Mouse (Mus musculus) liver, embryonic 11.5 days (tissue): ENCODE results near the gene Cdt1. TPM values are rescaled to one million over a fixed set of nuclear protein-coding genes. Genes with fewer than 3 reads are reported as not detected.

ENCODE experiments used
- ATAC-seq: fragments of 200-750 bp; cut with Nextera tagmentation; replicated peaks from 2 replicates; pipeline ENCODE4 v1.8.0; 2017; ENCODE audit warnings: moderate number of reproducible peaks, mild to moderate bottlenecking, moderate TSS enrichment, moderate library complexity; ENCODE audit not compliant: low FRiP score
- DNase-seq: peaks from one replicate; pipeline ENCODE4 v3.0.0-alpha.2; 2017; ENCODE audit warnings: low spot score
- H3K27ac ChIP-seq: fragments of 300-500 bp; sonication (generic); 2 replicates; pipeline ENCODE4 v1.5.1; 2014; ENCODE audit warnings: mild to moderate bottlenecking, low read depth, low read length, control low read depth
- H3K27me3 ChIP-seq: fragments of 300-500 bp; sonication (generic); replicated peaks from 2 replicates; pipeline ENCODE4 v1.6.1; 2014; ENCODE audit warnings: low read length, mixed read lengths; ENCODE audit not compliant: control insufficient read depth, insufficient read depth
- H3K36me3 ChIP-seq: fragments of 300-500 bp; sonication (generic); 2 replicates; pipeline ENCODE4 v1.6.1; 2014; ENCODE audit warnings: mild to moderate bottlenecking, low read length, moderate library complexity, mixed read lengths; ENCODE audit not compliant: control insufficient read depth, insufficient read depth
- H3K4me1 ChIP-seq: fragments of 300-500 bp; sonication (generic); replicated peaks from 2 replicates; pipeline ENCODE4 v1.6.1; 2014; ENCODE audit warnings: low read length, mixed read lengths; ENCODE audit not compliant: control insufficient read depth, insufficient read depth
- H3K4me2 ChIP-seq: fragments of 300-500 bp; sonication (generic); 2 replicates; pipeline ENCODE4 v1.6.1; 2014; ENCODE audit warnings: mild to moderate bottlenecking, control low read depth, moderate library complexity
- H3K4me3 ChIP-seq: fragments of 300-500 bp; sonication (generic); 2 replicates; pipeline ENCODE4 v1.5.1; 2014; ENCODE audit warnings: low read depth, low read length, control low read depth
- H3K9ac ChIP-seq: fragments of 300-500 bp; sonication (generic); 2 replicates; pipeline ENCODE4 v1.6.1; 2014; ENCODE audit warnings: low read depth, low read length, control low read depth
- H3K9me3 ChIP-seq: fragments of 300-500 bp; sonication (generic); 2 replicates; pipeline ENCODE4 v1.6.1; 2016; ENCODE audit warnings: low read length, inconsistent platforms, mixed read lengths; ENCODE audit not compliant: control insufficient read depth
- WGBS: fragments of 180-500 bp; shearing (Covaris S2); extraction: QIAGEN DNeasy Blood & Tissue Kit; methylation state at CpG from one replicate; pipeline ENCODE4 v1.1.7; 2014; 5-methylcytosine and 5-hydroxymethylcytosine counted together
- polyA plus RNA-seq: library from polyadenylated mRNA; unstranded; fragments of >200 nt; fragmentation: Nextera tagmentation; extraction: Ambion mirVana; gene quantifications from 2 replicates; pipeline ENCODE4 v1.2.1, GENCODE M21; 2014

The Cdt1 gene
- polyA plus RNA-seq, 1 experiment from 2014 or later, result 93.2 TPM

DNA sequence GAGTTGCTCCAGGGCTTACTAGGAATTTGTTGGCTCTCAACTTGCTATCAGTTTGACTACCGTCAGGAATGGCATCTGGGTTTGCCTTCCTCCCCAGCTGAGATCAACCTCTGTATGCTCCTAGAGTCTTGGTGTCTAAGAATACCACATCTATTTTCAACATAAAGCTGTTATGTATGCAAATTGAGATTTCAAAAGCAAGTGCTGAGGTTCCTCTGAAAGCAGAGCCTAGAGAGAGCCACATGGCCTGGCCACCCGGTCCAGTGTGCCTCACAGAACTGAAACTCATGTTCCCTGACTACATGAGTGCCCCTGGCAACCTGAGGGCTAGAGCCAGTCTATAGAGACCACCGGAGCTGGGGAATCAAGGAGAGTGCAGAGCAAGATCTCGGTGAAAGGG lies 37.6 kb downstream of the Cdt1 start:
- Histone ChIP-seq H3K9me3 (no peaks in the 10 kb centered on the region), H3K4me2 (no peak overlapping the region), H3K9ac (no peak overlapping the region), H3K27ac (no peak overlapping the region), H3K27me3 (no peaks in the 10 kb centered on the region), H3K4me1 (no peaks in the 10 kb centered on the region), H3K4me3 (no peak overlapping the region), H3K36me3 (no peaks in the 10 kb centered on the region)
- DNase-seq, result no peak
- no peak for ATAC-seq
- 77% methylated on average over 4 of the region's 4 CpGs for whole genome bisulfite sequencing

DNA sequence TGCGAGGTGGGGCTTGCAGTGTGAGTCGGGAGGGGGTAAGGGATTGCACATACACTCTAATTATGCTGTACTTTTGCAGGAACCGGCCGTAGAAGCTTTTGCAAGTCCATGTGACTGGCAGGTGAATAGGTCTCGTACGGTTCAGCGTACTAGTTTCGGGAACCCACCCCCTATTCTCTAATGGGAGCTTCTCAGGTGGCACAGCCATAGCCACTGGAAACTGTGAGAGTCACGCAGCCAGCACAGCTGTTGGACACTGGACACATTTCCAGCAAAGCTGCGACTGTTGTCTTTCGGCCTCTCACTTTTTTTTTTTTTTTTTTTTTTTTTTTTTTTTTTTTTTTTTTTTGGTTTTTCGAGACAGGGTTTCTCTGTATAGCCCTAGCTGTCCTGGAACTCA lies 39.0 kb downstream of the Cdt1 start:
- H3K4me3 ChIP-seq, result no peak overlapping the region
- ATAC-seq (no peak), DNase-seq (no peak)
- H3K4me2 ChIP-seq, result no peak overlapping the region
- no peaks in the 10 kb centered on the region for H3K36me3 ChIP-seq
- H3K9me3 ChIP-seq, result no peaks in the 10 kb centered on the region
- 88% methylated on average over 11 of the region's 12 CpGs for WGBS
- no peak overlapping the region for H3K27ac ChIP-seq
- H3K4me1 ChIP-seq, result peaks cover 4% of the 10 kb centered on the region
- H3K9ac ChIP-seq, result no peak overlapping the region
- no peaks in the 10 kb centered on the region for H3K27me3 ChIP-seq

- Histone ChIP-seq H3K27me3 (no peaks in the 10 kb centered on the region), H3K27ac (no peak overlapping the region), H3K9me3 (no peaks in the 10 kb centered on the region), H3K36me3 (no peaks in the 10 kb centered on the region), H3K4me3 (no peak overlapping the region), H3K9ac (no peak overlapping the region), H3K4me1 (peaks cover 11% of the 10 kb centered on the region), H3K4me2 (peak overlapping the region; percentile 88)
- DNase-seq (no peak), ATAC-seq (no peak)
- WGBS, result 70% methylated on average over 4 of the region's 4 CpGs
These were observed 42.4 kb downstream of the Cdt1 start for GRCm38 (mm10) chr8:122610209-122610608.

DNA sequence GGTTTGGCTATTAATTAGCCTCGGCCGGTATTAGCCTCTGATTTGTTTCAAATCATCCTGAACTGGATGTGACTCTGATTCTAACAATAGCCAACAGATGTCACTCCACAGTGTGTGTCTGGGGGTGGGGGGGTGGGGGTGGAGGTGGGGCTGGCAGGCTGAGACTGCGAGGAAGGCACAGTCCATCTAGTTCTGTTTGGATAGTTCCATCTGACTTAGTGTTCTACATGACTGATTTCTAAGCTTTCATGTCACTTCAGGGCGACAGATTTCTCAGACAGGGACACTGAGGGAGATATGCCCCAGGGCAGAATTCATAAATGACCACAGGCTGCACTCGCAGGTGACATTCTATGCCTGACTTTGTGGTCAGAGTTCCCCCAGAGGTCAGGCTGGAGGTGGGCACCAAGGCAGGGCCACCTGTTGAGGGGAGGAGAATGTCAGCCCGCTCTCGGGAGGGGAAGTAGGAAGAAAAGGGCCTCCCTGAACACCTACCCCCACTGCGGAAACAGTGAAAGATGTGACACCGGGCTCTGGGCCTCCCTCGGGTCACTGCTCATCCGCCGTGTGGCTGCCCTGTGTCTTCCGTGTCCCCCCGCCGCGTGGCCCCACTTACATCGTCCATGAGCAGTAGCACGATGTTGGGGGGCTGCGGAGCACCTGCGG lies 42.9 kb downstream of the Cdt1 start:
- Histone ChIP-seq H3K36me3 (no peaks in the 10 kb centered on the region), H3K9ac (peak overlapping the region; percentile 74), H3K4me3 (peak overlapping the region; percentile 69), H3K4me2 (peak overlapping the region; percentile 88), H3K9me3 (no peaks in the 10 kb centered on the region), H3K27ac (peak overlapping the region; percentile 26; the same call in 1 of the 2 replicates), H3K4me1 (peaks cover 11% of the 10 kb centered on the region), H3K27me3 (no peaks in the 10 kb centered on the region)
- ATAC-seq, result no peak; the same call in 1 of the 2 replicates
- 6% methylated on average over 20 of the region's 20 CpGs for WGBS
- DNase-seq, result no peak

GRCm38 (mm10) chr8:122611295-122612133 lies 43.7 kb downstream of the Cdt1 start, which contains the start of the genes Galns and Trappc2l:
Galns (minus strand) TSS chr8:122611463.
Trappc2l (plus strand) TSS chr8:122611640.
- H3K27ac ChIP-seq, result peak within 1 kb of the TSS; percentile 57
- WGBS, result under 1% methylated on average over 57 of the region's 57 CpGs
- H3K9me3 ChIP-seq, result no peaks in the 10 kb centered on the region
- peak; percentile 97 for DNase-seq
- no peaks in the 10 kb centered on the region for H3K27me3 ChIP-seq
- peak within 1 kb of the TSS; percentile 74 for H3K9ac ChIP-seq
- peak within 1 kb of the TSS; percentile 88 for H3K4me2 ChIP-seq
- peak within 1 kb of the TSS; percentile 69 for H3K4me3 ChIP-seq
- no peaks in the 10 kb centered on the region for H3K36me3 ChIP-seq
- peaks cover 11% of the 10 kb centered on the region for H3K4me1 ChIP-seq
- ATAC-seq, result peak; percentile 96

DNA sequence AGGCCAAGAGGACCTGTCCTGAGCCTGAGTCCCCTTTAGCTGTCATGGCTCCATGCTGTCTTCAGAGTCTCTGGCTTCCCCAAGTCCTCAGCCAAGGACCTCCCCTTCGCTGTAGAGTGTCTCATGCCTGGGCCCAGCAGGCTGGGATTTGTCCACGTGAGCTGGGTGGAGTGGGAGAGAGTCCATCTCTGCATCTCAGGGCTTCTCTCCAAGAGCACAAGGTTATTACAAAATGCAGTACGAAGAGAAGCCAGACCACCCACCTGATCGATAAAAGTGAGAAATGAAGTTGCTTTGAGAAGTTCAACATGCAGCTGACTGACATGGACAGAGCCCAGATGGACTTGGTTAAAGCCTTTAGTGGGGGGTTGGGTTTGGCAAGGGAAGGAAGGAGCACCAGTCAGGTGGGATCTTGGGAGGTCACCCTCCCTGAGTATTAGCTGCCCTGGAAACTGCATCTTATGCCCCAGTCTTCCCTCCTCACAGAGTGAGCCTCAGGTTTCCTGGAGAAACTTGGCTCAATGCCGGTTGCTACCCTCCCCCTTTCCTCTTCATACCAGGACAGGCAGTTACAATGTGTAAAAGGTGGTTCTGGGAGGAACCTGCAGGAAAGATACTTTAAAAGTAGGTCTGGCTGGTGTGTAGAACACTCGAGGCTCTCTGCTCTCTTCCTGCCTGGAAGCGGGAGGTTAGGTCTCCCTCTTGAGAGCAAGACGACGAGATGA lies 48.5 kb downstream of the Cdt1 start:
- peaks cover 32% of the 10 kb centered on the region for H3K4me1 ChIP-seq
- H3K27ac ChIP-seq, result no peak overlapping the region
- no peak overlapping the region for H3K4me2 ChIP-seq
- no peak for DNase-seq
- no peak overlapping the region for H3K4me3 ChIP-seq
- WGBS, result 72% methylated on average over 9 of the region's 9 CpGs
- ATAC-seq, result no peak
- no peak overlapping the region for H3K9ac ChIP-seq
- no peaks in the 10 kb centered on the region for H3K9me3 ChIP-seq
- H3K27me3 ChIP-seq, result no peaks in the 10 kb centered on the region
- H3K36me3 ChIP-seq, result no peaks in the 10 kb centered on the region

DNA sequence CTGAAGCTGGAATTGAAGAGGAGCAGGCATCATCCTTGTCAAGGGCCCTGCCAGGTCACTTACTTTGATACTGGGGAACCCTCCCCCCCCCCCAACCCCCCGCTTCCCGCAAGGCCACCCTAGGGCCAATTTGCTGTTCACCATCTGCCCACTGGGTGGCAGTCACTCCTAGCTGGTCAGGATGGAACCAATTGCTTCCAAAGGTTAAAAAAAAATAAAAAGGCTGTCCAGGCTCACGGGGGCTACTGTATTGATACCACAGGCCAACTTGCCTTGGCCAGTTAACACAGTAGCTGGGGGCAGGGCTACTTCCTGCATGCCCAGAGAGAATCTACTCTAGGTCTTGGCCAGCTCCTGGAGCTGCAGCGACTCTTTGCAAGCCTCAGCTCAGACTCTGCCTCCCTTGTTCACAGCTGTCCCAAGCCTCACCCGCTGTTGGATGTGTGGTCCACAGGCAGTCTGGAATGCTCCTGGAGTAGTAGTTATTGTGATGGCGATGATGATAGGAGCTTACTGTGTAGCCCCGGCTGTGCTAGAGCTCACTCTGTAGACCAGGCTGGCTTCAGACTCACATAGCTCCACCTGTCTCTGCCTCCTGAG lies 50.2 kb downstream of the Cdt1 start:
- Histone ChIP-seq H3K9ac (peak overlapping the region; percentile 32), H3K27me3 (no peaks in the 10 kb centered on the region), H3K4me2 (peak overlapping the region; percentile 46), H3K4me3 (no peak overlapping the region), H3K36me3 (no peaks in the 10 kb centered on the region), H3K9me3 (no peaks in the 10 kb centered on the region), H3K4me1 (peaks cover 25% of the 10 kb centered on the region), H3K27ac (peak overlapping the region; percentile 67)
- ATAC-seq (peak; percentile 27), DNase-seq (peak; percentile 75)
- WGBS, result 41% methylated on average over 5 of the region's 7 CpGs

GRCm38 (mm10) chr8:122618660-122619378 lies 51.0 kb downstream of the Cdt1 start:
- no peaks in the 10 kb centered on the region for H3K9me3 ChIP-seq
- no peaks in the 10 kb centered on the region for H3K36me3 ChIP-seq
- peaks cover 25% of the 10 kb centered on the region for H3K4me1 ChIP-seq
- peak overlapping the region; percentile 67; the same call in 1 of the 2 replicates for H3K27ac ChIP-seq
- H3K9ac ChIP-seq, result peak overlapping the region; percentile 46; the same call in 1 of the 2 replicates
- DNase-seq, result no peak
- 54% methylated on average over 6 of the region's 6 CpGs for WGBS
- H3K4me2 ChIP-seq, result peak overlapping the region; percentile 46
- ATAC-seq, result peak; percentile 92
- no peak overlapping the region for H3K4me3 ChIP-seq
- H3K27me3 ChIP-seq, result no peaks in the 10 kb centered on the region
